Mouse (Mus musculus): ENCODE measurements around the gene Spop. TPM values are rescaled to one million over a fixed set of nuclear protein-coding genes. Genes with fewer than 3 reads are reported as not detected.

The Spop gene
- polyA plus RNA-seq, 1 experiment from 2014 or later: 166 TPM

- H3K9me3 ChIP-seq (ENCODE audit: control insufficient read depth, low read length): no peaks in the 10 kb centered on the region
- no peaks in the 10 kb centered on the region; the same call in 1 of the 2 replicates for H3K36me3 ChIP-seq (ENCODE audit: control insufficient read depth, insufficient read depth, low read length)
- no peaks in the 10 kb centered on the region for H3K4me1 ChIP-seq (ENCODE audit: control insufficient read depth, insufficient read depth, low read length)
- H3K4me3 ChIP-seq (ENCODE audit: low read depth, low read length): no peak overlapping the region
- no peaks in the 10 kb centered on the region for H3K27me3 ChIP-seq (ENCODE audit: control insufficient read depth, insufficient read depth, low read length)
- H3K4me2 ChIP-seq (ENCODE audit: low read depth, low read length): no peak overlapping the region
- no peak overlapping the region for H3K9ac ChIP-seq (replicated peaks; ENCODE audit: low read depth, low read length)
- no peak for ATAC-seq (ENCODE audit: low read depth)
- H3K27ac ChIP-seq (ENCODE audit: low read depth, low read length): no peak overlapping the region
- 96% methylated on average over 7 of the region's 7 CpGs for WGBS
Observed at GRCm38 (mm10) chr11:95371182-95371581, 42.7 kb upstream of the Spop start.

- Histone ChIP-seq H3K27me3 (ENCODE audit: control insufficient read depth, insufficient read depth, low read length) (no peaks in the 10 kb centered on the region), H3K4me2 (ENCODE audit: low read depth, low read length) (no peak overlapping the region), H3K9ac (replicated peaks; ENCODE audit: low read depth, low read length) (no peak overlapping the region), H3K27ac (ENCODE audit: low read depth, low read length) (no peak overlapping the region), H3K4me3 (ENCODE audit: low read depth, low read length) (no peak overlapping the region), H3K36me3 (ENCODE audit: control insufficient read depth, insufficient read depth, low read length) (peaks cover 3% of the 10 kb centered on the region; the same call in 1 of the 2 replicates), H3K9me3 (ENCODE audit: control insufficient read depth, low read length) (no peaks in the 10 kb centered on the region), H3K4me1 (ENCODE audit: control insufficient read depth, insufficient read depth, low read length) (no peaks in the 10 kb centered on the region)
- WGBS: 90% methylated on average over 9 of the region's 9 CpGs
- ATAC-seq (ENCODE audit: low read depth): no peak
Observed at GRCm38 (mm10) chr11:95378926-95379325, 35.0 kb upstream of the Spop start.

- ATAC-seq (ENCODE audit: low read depth): no peak
- H3K4me2 ChIP-seq (ENCODE audit: low read depth, low read length): no peak overlapping the region
- no peak overlapping the region for H3K27ac ChIP-seq (ENCODE audit: low read depth, low read length)
- no peaks in the 10 kb centered on the region for H3K27me3 ChIP-seq (ENCODE audit: control insufficient read depth, insufficient read depth, low read length)
- no peak overlapping the region for H3K4me3 ChIP-seq (ENCODE audit: low read depth, low read length)
- peaks cover 3% of the 10 kb centered on the region; the same call in 1 of the 2 replicates for H3K36me3 ChIP-seq (ENCODE audit: control insufficient read depth, insufficient read depth, low read length)
- no peak overlapping the region for H3K9ac ChIP-seq (replicated peaks; ENCODE audit: low read depth, low read length)
- H3K4me1 ChIP-seq (ENCODE audit: control insufficient read depth, insufficient read depth, low read length): no peaks in the 10 kb centered on the region
- no peaks in the 10 kb centered on the region for H3K9me3 ChIP-seq (ENCODE audit: control insufficient read depth, low read length)
- WGBS: 79% methylated on average over 5 of the region's 5 CpGs
Observed at GRCm38 (mm10) chr11:95379552-95379951, 34.3 kb upstream of the Spop start.

DNA sequence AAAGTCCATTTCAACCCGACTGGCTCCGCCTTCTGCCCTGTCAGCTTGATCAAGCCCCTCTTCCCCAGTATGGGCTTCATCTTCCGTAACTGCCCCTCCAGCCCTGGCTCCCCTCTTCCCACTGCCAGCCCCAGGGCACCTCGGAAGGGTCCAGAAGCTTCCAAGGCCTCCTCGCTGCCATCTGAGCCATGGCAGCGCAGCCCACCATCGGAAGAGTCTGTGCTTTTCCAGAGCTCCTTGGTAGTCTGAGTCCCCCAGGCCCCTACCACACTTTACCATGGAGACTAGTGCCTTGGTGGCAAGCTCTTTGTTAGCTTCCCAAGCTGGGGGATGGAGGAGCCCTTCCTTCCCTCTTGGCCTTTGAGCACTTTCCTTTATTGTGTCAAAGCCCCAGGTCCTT is 33.2 kb upstream of the Spop start:
- Histone ChIP-seq H3K4me3 (ENCODE audit: low read depth, low read length) (no peak overlapping the region), H3K4me1 (ENCODE audit: control insufficient read depth, insufficient read depth, low read length) (peaks cover 4% of the 10 kb centered on the region; the same call in 1 of the 2 replicates), H3K9me3 (ENCODE audit: control insufficient read depth, low read length) (no peaks in the 10 kb centered on the region), H3K36me3 (ENCODE audit: control insufficient read depth, insufficient read depth, low read length) (peaks cover 3% of the 10 kb centered on the region; the same call in 1 of the 2 replicates), H3K27me3 (ENCODE audit: control insufficient read depth, insufficient read depth, low read length) (no peaks in the 10 kb centered on the region), H3K27ac (ENCODE audit: low read depth, low read length) (no peak overlapping the region), H3K4me2 (ENCODE audit: low read depth, low read length) (no peak overlapping the region), H3K9ac (replicated peaks; ENCODE audit: low read depth, low read length) (no peak overlapping the region)
- ATAC-seq (ENCODE audit: low read depth): no peak
- WGBS: 94% methylated on average over 7 of the region's 7 CpGs

GRCm38 (mm10) chr11:95381146-95381545 is 32.7 kb upstream of the Spop start:
- Histone ChIP-seq H3K27ac (ENCODE audit: low read depth, low read length) (no peak overlapping the region), H3K4me1 (ENCODE audit: control insufficient read depth, insufficient read depth, low read length) (peaks cover 7% of the 10 kb centered on the region; the same call in 1 of the 2 replicates), H3K4me3 (ENCODE audit: low read depth, low read length) (no peak overlapping the region), H3K27me3 (ENCODE audit: control insufficient read depth, insufficient read depth, low read length) (no peaks in the 10 kb centered on the region), H3K9me3 (ENCODE audit: control insufficient read depth, low read length) (no peaks in the 10 kb centered on the region), H3K9ac (replicated peaks; ENCODE audit: low read depth, low read length) (no peak overlapping the region), H3K4me2 (ENCODE audit: low read depth, low read length) (no peak overlapping the region), H3K36me3 (ENCODE audit: control insufficient read depth, insufficient read depth, low read length) (peaks cover 3% of the 10 kb centered on the region; the same call in 1 of the 2 replicates)
- no peak for ATAC-seq (ENCODE audit: low read depth)
- WGBS: 77% methylated on average over 1 of the region's 1 CpGs

- Histone ChIP-seq H3K9ac (replicated peaks; ENCODE audit: low read depth, low read length) (no peak overlapping the region), H3K4me3 (ENCODE audit: low read depth, low read length) (no peak overlapping the region), H3K27ac (ENCODE audit: low read depth, low read length) (no peak overlapping the region), H3K36me3 (ENCODE audit: control insufficient read depth, insufficient read depth, low read length) (peaks cover 18% of the 10 kb centered on the region), H3K9me3 (ENCODE audit: control insufficient read depth, low read length) (no peaks in the 10 kb centered on the region), H3K4me2 (ENCODE audit: low read depth, low read length) (no peak overlapping the region), H3K27me3 (ENCODE audit: control insufficient read depth, insufficient read depth, low read length) (no peaks in the 10 kb centered on the region), H3K4me1 (ENCODE audit: control insufficient read depth, insufficient read depth, low read length) (peaks cover 7% of the 10 kb centered on the region; the same call in 1 of the 2 replicates)
- 80% methylated on average over 5 of the region's 5 CpGs for WGBS
- no peak for ATAC-seq (ENCODE audit: low read depth)
Observed at GRCm38 (mm10) chr11:95383331-95383986, 30.4 kb upstream of the Spop start.

DNA sequence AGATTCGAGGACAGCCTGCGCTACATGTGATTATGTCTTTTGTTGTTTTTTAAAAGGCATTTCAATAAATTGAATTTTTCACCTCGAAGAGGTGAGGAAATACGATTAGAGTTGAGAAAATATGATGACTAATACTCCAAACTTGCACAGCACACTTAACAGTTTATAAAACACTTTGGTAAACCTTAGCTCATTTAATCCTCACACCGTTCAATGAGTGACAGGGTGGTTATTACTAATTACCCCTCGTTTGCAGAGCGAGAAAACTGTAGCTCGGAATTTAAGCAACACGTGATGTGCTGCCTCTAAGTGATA is 29.9 kb upstream of the Spop start:
- H3K27me3 ChIP-seq (ENCODE audit: control insufficient read depth, insufficient read depth, low read length): no peaks in the 10 kb centered on the region
- peak overlapping the region; percentile 9; the same call in 1 of the 2 replicates for H3K4me3 ChIP-seq (ENCODE audit: low read depth, low read length)
- no peak for ATAC-seq (ENCODE audit: low read depth)
- H3K4me1 ChIP-seq (ENCODE audit: control insufficient read depth, insufficient read depth, low read length): peaks cover 7% of the 10 kb centered on the region; the same call in 1 of the 2 replicates
- no peaks in the 10 kb centered on the region for H3K9me3 ChIP-seq (ENCODE audit: control insufficient read depth, low read length)
- peak overlapping the region; percentile 23; the same call in 1 of the 2 replicates for H3K4me2 ChIP-seq (ENCODE audit: low read depth, low read length)
- 44% methylated on average over 9 of the region's 9 CpGs for WGBS
- 0 out of 2 replicates have a peak overlapping the region, but pooled peaks have one; percentile 11 for H3K27ac ChIP-seq (ENCODE audit: low read depth, low read length)
- peaks cover 23% of the 10 kb centered on the region for H3K36me3 ChIP-seq (ENCODE audit: control insufficient read depth, insufficient read depth, low read length)
- H3K9ac ChIP-seq (replicated peaks; ENCODE audit: low read depth, low read length): no peak overlapping the region

DNA sequence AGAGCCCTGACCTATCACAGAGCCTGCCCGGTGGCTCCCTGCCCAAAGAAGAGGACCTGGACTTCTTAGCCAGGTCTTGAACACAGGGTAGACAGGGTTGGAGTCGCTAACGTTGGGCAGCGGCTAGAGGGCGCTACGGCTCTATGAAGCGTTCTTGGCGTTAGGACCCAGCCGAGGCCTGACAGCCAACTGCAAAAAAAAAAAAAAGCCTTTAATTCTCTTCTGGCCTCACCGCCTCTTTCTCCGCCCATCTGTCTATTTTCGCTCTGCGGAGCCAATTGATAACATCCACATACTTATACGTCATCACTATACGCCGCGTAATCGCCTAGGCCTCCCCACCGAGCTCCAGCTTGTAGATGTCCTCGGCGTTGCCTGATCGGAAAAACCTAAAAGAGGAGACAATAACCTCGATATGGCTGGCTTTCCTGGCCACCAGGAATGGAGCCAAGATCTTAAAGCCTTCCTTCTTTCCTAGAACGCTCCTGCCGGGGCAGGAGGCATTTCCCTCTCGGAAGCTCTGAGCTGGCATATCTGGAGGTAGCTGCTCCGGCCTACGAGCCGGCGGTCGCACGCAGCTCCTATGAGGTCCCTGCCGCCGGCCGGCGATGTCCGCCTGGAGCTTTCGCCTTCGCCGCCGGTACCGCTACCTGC is 29.4 kb upstream of the Spop start, which contains the start of gene Slc35b1:
TSS of gene Slc35b1 (plus strand) at position 374 of the 654 bp plus-strand sequence.
- Histone ChIP-seq H3K4me1 (ENCODE audit: control insufficient read depth, insufficient read depth, low read length) (peaks cover 7% of the 10 kb centered on the region; the same call in 1 of the 2 replicates), H3K9ac (replicated peaks; ENCODE audit: low read depth, low read length) (peak within 1 kb of the TSS; percentile 83), H3K4me2 (ENCODE audit: low read depth, low read length) (peak within 1 kb of the TSS; percentile 55), H3K27ac (ENCODE audit: low read depth, low read length) (peak within 1 kb of the TSS; percentile 87), H3K27me3 (ENCODE audit: control insufficient read depth, insufficient read depth, low read length) (no peaks in the 10 kb centered on the region), H3K36me3 (ENCODE audit: control insufficient read depth, insufficient read depth, low read length) (peaks cover 27% of the 10 kb centered on the region), H3K4me3 (ENCODE audit: low read depth, low read length) (peak within 1 kb of the TSS; percentile 75), H3K9me3 (ENCODE audit: control insufficient read depth, low read length) (no peaks in the 10 kb centered on the region)
- peak; percentile 97 for ATAC-seq (ENCODE audit: low read depth)
- WGBS: under 1% methylated on average over 42 of the region's 42 CpGs

DNA sequence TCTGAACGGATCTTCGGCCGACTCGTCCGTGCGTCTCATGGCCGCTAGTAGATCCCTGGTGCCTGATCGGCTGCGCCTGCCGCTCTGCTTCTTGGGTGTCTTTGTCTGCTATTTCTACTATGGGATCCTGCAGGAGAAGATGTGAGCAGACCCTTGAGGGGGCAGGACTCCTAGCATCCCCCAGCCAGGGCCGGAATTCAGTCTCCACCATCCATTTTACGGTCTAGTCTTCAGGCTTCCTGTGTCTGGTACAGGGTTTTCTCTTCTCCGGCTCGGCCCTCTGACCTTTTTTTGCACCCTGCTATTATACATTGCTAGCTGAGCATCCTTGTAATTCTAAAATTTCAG is 28.9 kb upstream of the Spop start:
- Histone ChIP-seq H3K27ac (ENCODE audit: low read depth, low read length) (peak overlapping the region; percentile 87), H3K9ac (replicated peaks; ENCODE audit: low read depth, low read length) (peak overlapping the region; percentile 83), H3K4me3 (ENCODE audit: low read depth, low read length) (peak overlapping the region; percentile 75), H3K4me1 (ENCODE audit: control insufficient read depth, insufficient read depth, low read length) (peaks cover 7% of the 10 kb centered on the region; the same call in 1 of the 2 replicates), H3K9me3 (ENCODE audit: control insufficient read depth, low read length) (no peaks in the 10 kb centered on the region), H3K36me3 (ENCODE audit: control insufficient read depth, insufficient read depth, low read length) (peaks cover 32% of the 10 kb centered on the region), H3K27me3 (ENCODE audit: control insufficient read depth, insufficient read depth, low read length) (no peaks in the 10 kb centered on the region), H3K4me2 (ENCODE audit: low read depth, low read length) (peak overlapping the region; percentile 55)
- ATAC-seq (ENCODE audit: low read depth): 0 out of 2 replicates have a peak, but pooled peaks have one; percentile 18
- 0% methylated on average over 14 of the region's 14 CpGs for WGBS
